Mouse (Mus musculus): ENCODE data around the gene Prkd3. TPM values are rescaled to one million over a fixed set of nuclear protein-coding genes. Genes with fewer than 3 reads are reported as not detected.

Prkd3 gene
- total and polyA plus RNA-seq, 3 experiments: 0.16 TPM; not detected in 2

- peak within 1 kb of the TSS; percentile 97 for H3K4me3 ChIP-seq (ENCODE audit: low read depth, low read length)
Measured at GRCm38 (mm10) chr17:78936466-78937228, 84.0 kb downstream of the Prkd3 start, which contains the start of the genes Cebpz and Ndufaf7. Cebpz (minus strand) TSS chr17:78937066. Ndufaf7 (plus strand) TSS chr17:78937136.

DNA sequence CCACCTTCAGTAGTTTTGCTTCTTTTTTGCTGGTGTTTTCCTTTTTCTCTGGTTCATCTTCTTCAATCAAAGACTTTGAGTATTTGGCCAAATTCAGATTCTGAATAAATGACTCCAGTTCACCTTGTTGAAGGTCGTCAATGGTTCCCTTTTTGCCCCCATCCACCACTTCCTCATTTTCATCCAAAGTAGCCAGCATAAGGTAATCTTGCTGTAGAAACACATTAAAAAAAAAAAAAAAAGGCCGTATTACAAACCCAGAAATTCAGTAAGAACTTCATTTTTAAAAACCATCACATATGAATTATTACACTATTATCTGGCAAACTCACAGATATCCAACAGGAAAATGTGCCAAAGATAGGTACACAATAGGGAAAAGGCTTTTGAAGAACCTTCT, 84.8 kb downstream of the Prkd3 start:
- peaks cover 58% of the 10 kb centered on the region for H3K36me3 ChIP-seq (replicated peaks)
- ATAC-seq (ENCODE audit: extremely low read depth, insufficient number of reproducible peaks, low FRiP score, poor library complexity, severe bottlenecking) (no peak), DNase-seq (ENCODE audit: low spot score) (peak; percentile 13)

More at GRCm38 (mm10) chr17:78936466-78937228, 84.0 kb downstream of the Prkd3 start, which contains the start of the genes Cebpz and Ndufaf7:
- H3K9me3 ChIP-seq (replicated peaks): no peaks in the 10 kb centered on the region
- DNase-seq (ENCODE audit: low spot score) (peak; percentile 86), ATAC-seq (ENCODE audit: extremely low read depth, insufficient number of reproducible peaks, low FRiP score, poor library complexity, severe bottlenecking) (peak; percentile 99)
- H3K27me3 ChIP-seq (ENCODE audit: insufficient read depth, low read length): no peaks in the 10 kb centered on the region
- TF ChIP-seq CTCF (IDR thresholded peaks at IDR 0.05; ENCODE audit: low read depth, low read length): no peak
- no peak for TF ChIP-seq GATA2 (IDR thresholded peaks at IDR 0.05; ENCODE audit: borderline replicate concordance, low read depth, low read length)
- TF ChIP-seq TAL1 (conservative IDR thresholded peaks at IDR 0.05; ENCODE audit: low read depth, low read length): no peak
- peaks cover 50% of the 10 kb centered on the region for H3K4me1 ChIP-seq (ENCODE audit: insufficient read depth, low read depth, low read length)
- peaks cover 53% of the 10 kb centered on the region for H3K36me3 ChIP-seq (replicated peaks)

DNA sequence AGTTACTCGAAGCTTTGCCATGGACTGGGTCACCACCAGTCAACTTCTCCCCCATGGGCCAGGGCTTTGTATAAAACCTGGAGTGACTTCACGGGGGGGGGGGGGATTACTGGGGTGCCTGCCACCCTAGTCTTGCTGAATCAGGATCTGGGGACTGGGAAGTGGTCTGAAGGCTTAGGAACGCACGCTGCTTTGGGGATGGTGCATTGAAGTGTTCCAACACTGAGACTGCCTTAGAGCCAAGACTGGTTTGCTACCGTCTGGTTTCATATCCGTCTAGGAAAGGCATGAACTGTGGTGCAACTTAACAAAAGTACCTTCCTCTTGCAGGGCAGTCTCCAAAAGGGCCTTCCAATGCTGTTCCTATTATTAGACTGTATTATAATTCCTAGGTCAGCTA, 102.9 kb downstream of the Prkd3 start:
- no peaks in the 10 kb centered on the region for H3K9me3 ChIP-seq (replicated peaks)
- TF ChIP-seq POLR2AphosphoS5 (IDR thresholded peaks at IDR 0.05; ENCODE audit: insufficient replicate concordance, low read depth, low read length): no peak
- no peak for TF ChIP-seq GATA2 (IDR thresholded peaks at IDR 0.05; ENCODE audit: borderline replicate concordance, low read depth, low read length)
- no peak for TF ChIP-seq CTCF (IDR thresholded peaks at IDR 0.05; ENCODE audit: low read depth, low read length)
- TF ChIP-seq GATA1 (IDR thresholded peaks at IDR 0.05; ENCODE audit: borderline replicate concordance, low read length): no peak
- TF ChIP-seq TAL1 (conservative IDR thresholded peaks at IDR 0.05; ENCODE audit: low read depth, low read length): no peak
- H3K36me3 ChIP-seq (replicated peaks): peaks cover 46% of the 10 kb centered on the region
- no peak overlapping the region for H3K4me3 ChIP-seq (ENCODE audit: low read depth, low read length)
- no peak for DNase-seq (ENCODE audit: low spot score)
- no peaks in the 10 kb centered on the region for H3K27me3 ChIP-seq (ENCODE audit: insufficient read depth, low read length)
- ATAC-seq (ENCODE audit: extremely low read depth, insufficient number of reproducible peaks, low FRiP score, poor library complexity, severe bottlenecking): no peak
- H3K4me1 ChIP-seq (ENCODE audit: insufficient read depth, low read depth, low read length): peaks cover 19% of the 10 kb centered on the region

More for the DNA sequence above, 84.8 kb downstream of the Prkd3 start:
- H3K4me3 ChIP-seq (ENCODE audit: low read depth, low read length): peak overlapping the region; percentile 97
- no peak for TF ChIP-seq CTCF (IDR thresholded peaks at IDR 0.05; ENCODE audit: low read depth, low read length)
- TF ChIP-seq GATA1 (IDR thresholded peaks at IDR 0.05; ENCODE audit: borderline replicate concordance, low read length): no peak
- TF ChIP-seq TAL1 (conservative IDR thresholded peaks at IDR 0.05; ENCODE audit: low read depth, low read length): no peak
- no peak for TF ChIP-seq POLR2AphosphoS5 (IDR thresholded peaks at IDR 0.05; ENCODE audit: insufficient replicate concordance, low read depth, low read length)
- no peak for TF ChIP-seq GATA2 (IDR thresholded peaks at IDR 0.05; ENCODE audit: borderline replicate concordance, low read depth, low read length)
- peaks cover 50% of the 10 kb centered on the region for H3K4me1 ChIP-seq (ENCODE audit: insufficient read depth, low read depth, low read length)
- H3K27me3 ChIP-seq (ENCODE audit: insufficient read depth, low read length): no peaks in the 10 kb centered on the region
- no peaks in the 10 kb centered on the region for H3K9me3 ChIP-seq (replicated peaks)

GRCm38 (mm10) chr17:78916899-78917298, 103.7 kb downstream of the Prkd3 start:
- H3K27me3 ChIP-seq (ENCODE audit: insufficient read depth, low read length): no peaks in the 10 kb centered on the region
- peaks cover 39% of the 10 kb centered on the region for H3K36me3 ChIP-seq (replicated peaks)
- DNase-seq (ENCODE audit: low spot score) (no peak), ATAC-seq (ENCODE audit: extremely low read depth, insufficient number of reproducible peaks, low FRiP score, poor library complexity, severe bottlenecking) (no peak)
- no peak for TF ChIP-seq POLR2AphosphoS5 (IDR thresholded peaks at IDR 0.05; ENCODE audit: insufficient replicate concordance, low read depth, low read length)
- TF ChIP-seq GATA1 (IDR thresholded peaks at IDR 0.05; ENCODE audit: borderline replicate concordance, low read length): no peak
- TF ChIP-seq CTCF (IDR thresholded peaks at IDR 0.05; ENCODE audit: low read depth, low read length): no peak
- no peak for TF ChIP-seq GATA2 (IDR thresholded peaks at IDR 0.05; ENCODE audit: borderline replicate concordance, low read depth, low read length)
- no peak for TF ChIP-seq TAL1 (conservative IDR thresholded peaks at IDR 0.05; ENCODE audit: low read depth, low read length)
- H3K9me3 ChIP-seq (replicated peaks): no peaks in the 10 kb centered on the region
- H3K4me1 ChIP-seq (ENCODE audit: insufficient read depth, low read depth, low read length): peaks cover 19% of the 10 kb centered on the region
- H3K4me3 ChIP-seq (ENCODE audit: low read depth, low read length): peak overlapping the region; percentile 81

GRCm38 (mm10) chr17:78916369-78916813, 104.2 kb downstream of the Prkd3 start, which contains the start of gene Cebpzos:
Cebpzos (plus strand) TSS chr17:78916500.
- Histone ChIP-seq H3K36me3 (replicated peaks) (peaks cover 34% of the 10 kb centered on the region), H3K9me3 (replicated peaks) (no peaks in the 10 kb centered on the region), H3K4me3 (ENCODE audit: low read depth, low read length) (peak within 1 kb of the TSS; percentile 81), H3K27me3 (ENCODE audit: insufficient read depth, low read length) (no peaks in the 10 kb centered on the region), H3K4me1 (ENCODE audit: insufficient read depth, low read depth, low read length) (peaks cover 19% of the 10 kb centered on the region)
- ATAC-seq (ENCODE audit: extremely low read depth, insufficient number of reproducible peaks, low FRiP score, poor library complexity, severe bottlenecking) (peak; percentile 97), DNase-seq (ENCODE audit: low spot score) (peak; percentile 84)
- no peak for TF ChIP-seq CTCF (IDR thresholded peaks at IDR 0.05; ENCODE audit: low read depth, low read length)
- TF ChIP-seq POLR2AphosphoS5 (IDR thresholded peaks at IDR 0.05; ENCODE audit: insufficient replicate concordance, low read depth, low read length): no peak
- no peak for TF ChIP-seq GATA2 (IDR thresholded peaks at IDR 0.05; ENCODE audit: borderline replicate concordance, low read depth, low read length)
- no peak for TF ChIP-seq TAL1 (conservative IDR thresholded peaks at IDR 0.05; ENCODE audit: low read depth, low read length)
- no peak for TF ChIP-seq GATA1 (IDR thresholded peaks at IDR 0.05; ENCODE audit: borderline replicate concordance, low read length)

- peaks cover 29% of the 10 kb centered on the region for H3K36me3 ChIP-seq (replicated peaks)
- TF ChIP-seq GATA2 (IDR thresholded peaks at IDR 0.05; ENCODE audit: borderline replicate concordance, low read depth, low read length) (no peak), CTCF (IDR thresholded peaks at IDR 0.05; ENCODE audit: low read depth, low read length) (no peak), POLR2AphosphoS5 (IDR thresholded peaks at IDR 0.05; ENCODE audit: insufficient replicate concordance, low read depth, low read length) (no peak), GATA1 (IDR thresholded peaks at IDR 0.05; ENCODE audit: borderline replicate concordance, low read length) (no peak), TAL1 (conservative IDR thresholded peaks at IDR 0.05; ENCODE audit: low read depth, low read length) (no peak)
- ATAC-seq (ENCODE audit: extremely low read depth, insufficient number of reproducible peaks, low FRiP score, poor library complexity, severe bottlenecking) (no peak), DNase-seq (ENCODE audit: low spot score) (no peak)
- no peaks in the 10 kb centered on the region for H3K27me3 ChIP-seq (ENCODE audit: insufficient read depth, low read length)
- peak overlapping the region; percentile 81 for H3K4me3 ChIP-seq (ENCODE audit: low read depth, low read length)
- H3K9me3 ChIP-seq (replicated peaks): no peaks in the 10 kb centered on the region
- peaks cover 19% of the 10 kb centered on the region for H3K4me1 ChIP-seq (ENCODE audit: insufficient read depth, low read depth, low read length)
Measured at GRCm38 (mm10) chr17:78915772-78916171, 104.8 kb downstream of the Prkd3 start.
